Mouse (Mus musculus) duodenum, adult 2 months (tissue): ENCODE data around the gene Map3k15. TPM values are rescaled to one million over a fixed set of nuclear protein-coding genes. Genes with fewer than 3 reads are reported as not detected.

ENCODE experiments used
- polyA plus RNA-seq: library from polyadenylated mRNA; depleted of rRNA; stranded (reverse); fragments of >200 nt; gene quantifications from 2 replicates; pipeline ENCODE4 v1.2.3, GENCODE M21; 2012; ENCODE audit warnings: low replicate concordance; rRNA removed

The Map3k15 gene
- polyA plus RNA-seq = 0.34 and 0.56 TPM in 2 replicates

DNA sequence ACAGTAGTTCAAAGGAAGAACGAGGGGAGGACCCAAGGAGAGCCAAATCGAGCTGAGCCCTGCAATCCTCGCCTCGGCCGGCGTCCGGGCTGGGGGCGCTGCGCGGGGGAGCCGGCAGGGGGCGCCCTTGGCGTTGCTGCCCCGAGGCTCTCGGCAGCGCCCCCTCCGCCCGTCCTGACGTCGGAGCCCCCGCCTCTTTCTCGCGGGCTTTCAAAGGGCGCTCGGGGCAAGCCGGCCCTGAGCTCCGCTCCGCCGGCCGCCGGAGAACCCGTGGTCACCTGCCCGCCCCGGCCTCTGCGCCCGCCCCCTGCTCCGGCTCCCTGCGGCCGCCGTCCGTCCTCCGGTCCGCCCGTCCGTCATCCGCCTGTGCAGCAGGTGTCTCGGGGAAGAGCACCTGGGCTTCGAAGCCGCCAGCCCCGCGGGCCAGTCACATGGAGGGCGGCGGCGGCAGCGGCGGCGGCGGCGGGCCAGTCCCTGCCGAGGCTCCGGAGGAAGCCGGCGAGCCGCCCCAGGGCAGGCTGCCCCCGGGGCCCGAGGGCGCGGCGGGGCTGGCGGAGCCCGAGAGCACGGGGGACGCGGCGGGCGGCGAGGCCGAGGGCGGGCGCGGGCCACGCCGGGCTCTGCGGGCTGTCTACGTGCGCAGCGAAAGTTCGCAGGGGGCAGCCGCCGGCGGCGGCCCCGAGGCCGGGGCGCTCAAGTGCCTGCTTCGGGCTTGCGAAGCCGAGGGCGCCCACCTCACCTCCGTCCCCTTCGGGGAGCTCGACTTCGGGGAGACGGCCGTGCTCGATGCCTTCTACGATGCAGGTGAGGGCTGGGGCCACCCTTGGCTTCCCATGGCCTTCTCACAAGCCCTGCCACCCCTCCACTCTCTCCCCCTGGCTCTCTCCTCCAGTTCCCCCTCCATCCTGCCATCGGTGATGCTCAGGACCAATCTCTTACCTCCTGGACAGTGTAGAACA, at the start of gene Map3k15:
Gene Map3k15 (plus strand): TSS at position 432 of the 959 bp plus-strand sequence.

DNA sequence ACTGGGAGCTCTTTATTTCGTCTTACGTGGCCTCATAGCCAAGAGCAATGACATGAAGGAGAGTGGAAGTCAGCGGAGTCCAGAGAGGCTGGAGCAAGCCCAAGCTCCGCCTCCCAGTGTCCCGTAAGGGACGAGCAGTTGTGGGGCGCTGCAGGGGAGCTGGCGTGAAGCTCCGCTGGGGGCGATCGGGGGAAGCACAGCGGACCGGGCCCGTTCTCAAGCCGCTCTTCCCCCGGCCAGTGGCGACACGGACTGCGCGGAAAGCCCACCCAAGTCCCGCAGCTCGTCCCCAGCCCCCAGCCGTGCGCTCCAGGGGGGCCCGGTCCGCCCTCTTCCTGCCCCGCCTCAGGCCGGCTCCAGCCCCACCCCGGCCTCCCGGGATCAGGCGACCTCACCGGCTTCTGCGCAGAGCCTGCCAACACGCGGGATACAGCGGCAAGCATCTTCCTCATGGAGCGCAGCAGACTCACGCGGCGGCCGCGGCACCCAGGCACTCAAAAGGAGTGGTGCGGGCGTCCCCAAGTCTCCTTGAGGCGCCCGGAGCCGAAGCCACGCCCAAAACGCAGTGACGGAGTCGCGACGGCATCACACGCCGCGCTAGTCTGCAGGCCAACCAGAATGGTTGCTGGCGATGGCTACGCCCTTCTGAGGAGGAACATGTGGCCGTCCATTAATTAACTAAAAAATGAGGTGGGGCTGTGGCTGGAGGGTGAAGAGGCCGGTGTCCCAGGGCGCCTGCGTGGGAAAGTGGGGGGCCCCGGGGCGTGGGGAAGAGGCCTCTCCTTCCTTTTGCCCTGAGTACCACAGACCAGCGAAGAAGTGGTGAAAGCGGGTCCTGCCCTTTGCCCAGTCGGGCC, 149.9 kb downstream of the Map3k15 start, which contains the start of gene Pdha1:
Gene Pdha1 (minus strand): TSS at position 553 of the 857 bp plus-strand sequence.

Other genes with a start within 250 kb of the Map3k15 start
- 17.1 and 24.5 TPM in 2 replicates for gene Pdha1, start 150.0 kb downstream of the Map3k15 start, polyA plus RNA-seq